Comparison of ENCODE assay signal across 24 mouse cellular contexts in genomic region chr12:84110814-84111213, GRCm38 (mm10). TPM values are rescaled to one million over a fixed set of nuclear protein-coding genes. Genes with fewer than 3 reads are reported as not detected.
DNase-seq lines count a peak whose midpoint lies in the region; ATAC-seq and TF ChIP-seq lines count a peak whose summit lies in the region.
"Had no signal": no experiment of that assay in that cellular context is flagged by ENCODE, and none has a peak within 500 bp of the region (broad histone marks: within the 10 kb centered on the region; RNA-seq: fewer than 3 reads in every experiment).

No protein-coding gene starts in this region.

- H3K27ac ChIP-seq in CH12.LX (ENCODE audit: insufficient read depth, low read depth): no peak overlapping the region
- H3K27ac ChIP-seq: embryonic facial prominence, embryonic 10.5 days; embryonic facial prominence, embryonic 12.5 days; forebrain, embryonic 13.5 days; forebrain, embryonic 15.5 days had no signal

- peak overlapping the region; percentile 93 for H3K4me2 ChIP-seq in CH12.LX (ENCODE audit: insufficient read depth, low read depth, poor library complexity, severe bottlenecking)
- H3K4me2 ChIP-seq: embryonic facial prominence, embryonic 12.5 days; forebrain, embryonic 13.5 days; forebrain, embryonic 15.5 days had no signal

- no peaks in the 10 kb centered on the region for H3K9me3 ChIP-seq in CH12.LX (replicated peaks; ENCODE audit: low read length)
- H3K9me3 ChIP-seq: embryonic facial prominence, embryonic 10.5 days; embryonic facial prominence, embryonic 12.5 days; forebrain, embryonic 13.5 days; forebrain, embryonic 15.5 days had no signal

- no peak for TF ChIP-seq CTCF in CH12.LX (conservative IDR thresholded peaks at IDR 0.05 in 1 of 2, IDR thresholded peaks at IDR 0.05 in 1 of 2; ENCODE audit: low read depth in 2 of 2, low read length in 2 of 2)

- no peak overlapping the region for H3K4me3 ChIP-seq in CH12.LX (replicated peaks in 1 of 3; ENCODE audit: low read depth in 2 of 3, low read length in 2 of 3, poor library complexity in 1 of 3)
- H3K4me3 ChIP-seq: embryonic facial prominence, embryonic 10.5 days; embryonic facial prominence, embryonic 12.5 days; forebrain, embryonic 13.5 days; forebrain, embryonic 15.5 days had no signal

- H3K4me1 ChIP-seq in CH12.LX (ENCODE audit: control insufficient read depth in 1 of 2, insufficient read depth in 2 of 2): peaks cover 10 to 24% of the 10 kb centered on the region in 2 experiments

- TF ChIP-seq EP300 in CH12.LX (IDR thresholded peaks at IDR 0.05; ENCODE audit: low read length): peak; percentile 81

- no peak overlapping the region for H3K9ac ChIP-seq in CH12.LX (ENCODE audit: insufficient read depth, low read depth)
- H3K9ac ChIP-seq: embryonic facial prominence, embryonic 12.5 days; forebrain, embryonic 13.5 days; forebrain, embryonic 15.5 days; forebrain, postnatal 0 days had no signal

- in situ Hi-C loops in CH12.LX (cut with MboI; ENCODE audit: low pct_ligation_motif_present, low pct_unique_long_range_greater_than_20kb, low sequenced_read_pairs): no loop called here

- H3K79me2 ChIP-seq in CH12.LX (replicated peaks; ENCODE audit: control insufficient read depth, extremely low read depth, insufficient read depth, poor library complexity, severe bottlenecking): no peaks in the 10 kb centered on the region

- peak; percentile 74 for DNase-seq in A20 (ENCODE audit: low read depth, low spot score)
- peak; percentile 27 for DNase-seq in CH12.LX (ENCODE audit: extremely low read depth)
- no peak for DNase-seq in cerebellum, postnatal 4 days (ENCODE audit: low spot score in 2 of 2)
- DNase-seq in cerebellum, postnatal 25 days: no peak
- no peak for DNase-seq in layer of hippocampus, postnatal 36 days
- DNase-seq: adrenal gland, adult 8-10 months; adrenal gland, postnatal 14 days; adrenal gland, postnatal 36 days; cerebellum, adult 11-12 months; cerebellum, adult 2 months; cerebellum, adult 9-10 months; cerebellum, postnatal 10 days; cerebellum, postnatal 36 days; forebrain, postnatal 0 days had no signal

- peak; percentile 49; the same call in 1 of the 2 replicates for ATAC-seq in megakaryocyte, adult 5-6 weeks (ENCODE audit: poor library complexity, severe bottlenecking)
- ATAC-seq: CD4-positive, CD25-positive, alpha-beta regulatory T cell, adult 4 months; forebrain, embryonic 13.5 days; forebrain, embryonic 15.5 days; forebrain, postnatal 0 days had no signal

- TF ChIP-seq POLR2A in CH12.LX (IDR thresholded peaks at IDR 0.05; ENCODE audit: low read depth, low read length): no peak

- dilution Hi-C loops in CH12.LX (cut with MboI; ENCODE audit: extremely low pct_ligation_motif_present, extremely low pct_unique_long_range_greater_than_20kb, low sequenced_read_pairs): no loop called here

- TF ChIP-seq RAD21 in CH12.LX (IDR thresholded peaks at IDR 0.05; ENCODE audit: low read depth, low read length): no peak

- H3K27me3 ChIP-seq in CH12.LX (replicated peaks): no peaks in the 10 kb centered on the region
- H3K27me3 ChIP-seq: embryonic facial prominence, embryonic 12.5 days; forebrain, embryonic 13.5 days; forebrain, embryonic 15.5 days had no signal

- no peaks in the 10 kb centered on the region for H3K36me3 ChIP-seq in CH12.LX (replicated peaks in 1 of 2; ENCODE audit: control insufficient read depth in 1 of 2, insufficient read depth in 1 of 2, low read length in 1 of 2)
- H3K36me3 ChIP-seq: embryonic facial prominence, embryonic 10.5 days; embryonic facial prominence, embryonic 12.5 days; forebrain, embryonic 15.5 days had no signal

TF ChIP-seq in CH12.LX, 34 proteins besides CTCF, POLR2A, EP300 and RAD21:
- TF ChIP-seq IRF4 (IDR thresholded peaks at IDR 0.05; ENCODE audit: low read depth, low read length) (peak; percentile 89), CHD2 (IDR thresholded peaks at IDR 0.05; ENCODE audit: low read length) (no peak)
TF ChIP-seq in CH12.LX: peak in this region for 1.

RNA-seq across cellular contexts. Expression of gene Dnal1, which starts 3.4 kb away (rescaled TPM):
- total RNA-seq in CH12.LX (2012; rRNA removed): 1.4 and 1.6 TPM in 2 replicates
- total RNA-seq in CH12.LX (2014; rRNA removed): 0.84 and 1.7 TPM in 2 replicates
- polyA plus RNA-seq in CH12.LX (2012; ENCODE audit: insufficient read length, low read depth): 2.1 and 2.9 TPM in 2 replicates
- 0.33 and 0.62 TPM in 2 replicates for total RNA-seq in megakaryocyte, adult 5-6 weeks (2015)
- not detected in 2 replicates for total RNA-seq in megakaryocyte, adult 5-6 weeks (2017)
- total RNA-seq in layer of hippocampus, postnatal 36 days (2021): 100 to 1,000 TPM; 104 to 112 TPM

RNA-seq across cellular contexts. Expression of gene Acot6, which starts 10.4 kb away (rescaled TPM):
- total RNA-seq in CH12.LX (2012; rRNA removed): 0.04 TPM in 1 of 2 replicates, not detected in the other
- total RNA-seq in CH12.LX (2014; rRNA removed): 0.08 and 0.11 TPM in 2 replicates
- not detected in 2 replicates for polyA plus RNA-seq in CH12.LX (2012; ENCODE audit: insufficient read length, low read depth)
- 0.27 and 0.67 TPM in 2 replicates for total RNA-seq in megakaryocyte, adult 5-6 weeks (2015)
- total RNA-seq in megakaryocyte, adult 5-6 weeks (2017): 0.22 TPM in 1 of 2 replicates, not detected in the other
- 1 to 10 TPM; 4.6 to 5.0 TPM for total RNA-seq in layer of hippocampus, postnatal 36 days (2021)

RNA-seq across cellular contexts. Expression of gene Pnma1, which starts 37.5 kb away (rescaled TPM):
- total RNA-seq in CH12.LX (2012; rRNA removed) (0.13 and 0.21 TPM in 2 replicates), CH12.LX (2014; rRNA removed) (not detected in 2 replicates)
- 0.30 TPM in 2 replicates for polyA plus RNA-seq in CH12.LX (2012; ENCODE audit: insufficient read length, low read depth)
- total RNA-seq in megakaryocyte, adult 5-6 weeks (2015): 0.32 and 0.65 TPM in 2 replicates
- total RNA-seq in megakaryocyte, adult 5-6 weeks (2017): 0.16 and 0.73 TPM in 2 replicates
- total RNA-seq in layer of hippocampus, postnatal 36 days (2021): 1 to 10 TPM; 2.3 to 2.8 TPM
- polyA plus RNA-seq: CD4-positive, CD25-positive, alpha-beta regulatory T cell, adult 4 months had no signal

RNA-seq across cellular contexts. Expression of gene Acot5, which starts 41.7 kb away (rescaled TPM):
- total RNA-seq in CH12.LX (2012; rRNA removed) (not detected in 2 replicates), CH12.LX (2014; rRNA removed) (not detected in 2 replicates)
- not detected in 2 replicates for polyA plus RNA-seq in CH12.LX (2012; ENCODE audit: insufficient read length, low read depth)
- not detected in 2 replicates for total RNA-seq in megakaryocyte, adult 5-6 weeks (2015)
- total RNA-seq in megakaryocyte, adult 5-6 weeks (2017): not detected in 2 replicates
- total RNA-seq in layer of hippocampus, postnatal 36 days (2021): 1 to 10 TPM; 7.9 to 9.1 TPM
- total RNA-seq: ES-E14, MEL had no signal
- polyA plus RNA-seq: CD4-positive, CD25-positive, alpha-beta regulatory T cell, adult 4 months; embryonic facial prominence, embryonic 10.5 days; embryonic facial prominence, embryonic 12.5 days; embryonic facial prominence, embryonic 14.5 days; forebrain, embryonic 11.5 days; forebrain, embryonic 13.5 days had no signal

RNA-seq across cellular contexts. Expression of gene Acot3, which starts 58.9 kb away (rescaled TPM):
- total RNA-seq in CH12.LX (2012; rRNA removed) (not detected in 2 replicates), CH12.LX (2014; rRNA removed) (not detected in 2 replicates)
- not detected in 2 replicates for polyA plus RNA-seq in CH12.LX (2012; ENCODE audit: insufficient read length, low read depth)
- not detected in 2 replicates for total RNA-seq in megakaryocyte, adult 5-6 weeks (2015)
- not detected in 2 replicates for total RNA-seq in megakaryocyte, adult 5-6 weeks (2017)
- 1 to 10 TPM; 2.1 TPM for total RNA-seq in layer of hippocampus, postnatal 36 days (2021)
- total RNA-seq: MEL had no signal
- polyA plus RNA-seq: CD4-positive, CD25-positive, alpha-beta regulatory T cell, adult 4 months had no signal

Comparison
In these comparisons a context has a peak if more than half of its experiments do, and no peak if none do; other contexts are left out.
1. DNase-seq: peak in A20 (single experiment) and CH12.LX (single experiment); none in cerebellum, postnatal 4 days (0 of 2), cerebellum, postnatal 25 days (0 of 2) and layer of hippocampus, postnatal 36 days (0 of 2).
2. RNA of gene Dnal1, which starts 3.4 kb away (total RNA-seq): 104 to 112 TPM in layer of hippocampus, postnatal 36 days; 0.84 to 1.7 TPM in CH12.LX and 0.33 to 0.62 TPM in megakaryocyte, adult 5-6 weeks; every median in the first group is over 10 times any median in the second.